Mouse (Mus musculus): ENCODE data around the gene AW822073.
"Not testable (repeated sequence)": the region's sequence is repeated elsewhere in the genome, so short reads cannot be mapped to it uniquely, and the experiment has no call there.

DNA sequence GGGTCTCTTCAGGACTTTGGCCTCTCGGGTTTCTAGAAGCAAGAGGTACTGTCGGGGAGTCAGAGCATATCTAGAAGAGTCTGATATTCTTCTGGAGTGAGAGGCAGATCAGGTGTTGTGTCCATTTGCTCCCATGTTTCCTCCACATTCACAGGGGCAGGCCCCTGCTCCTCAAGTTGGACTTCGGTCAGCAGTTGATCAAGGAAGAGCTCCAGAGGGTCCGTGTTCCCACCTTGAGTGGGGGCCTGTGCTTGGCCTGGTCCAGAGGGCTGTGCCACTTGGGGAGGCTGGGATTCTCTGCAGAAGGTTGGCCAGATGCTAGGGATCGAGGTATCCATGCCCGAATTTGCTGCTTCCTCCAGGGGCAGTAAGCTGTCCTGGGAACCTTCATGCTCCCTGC is 3.1 kb upstream of the AW822073 start:
- not testable (repeated sequence) for TF ChIP-seq CTCF (IDR thresholded peaks at IDR 0.05; ENCODE audit: insufficient read depth, low read length); POLR2A (IDR thresholded peaks at IDR 0.05; ENCODE audit: borderline replicate concordance, extremely low read depth, low read depth, low read length)
